Mouse (Mus musculus) MN1 (cell line): Measurements from ENCODE around the gene Prrt2.
A peak's percentile ranks its signal among the peaks of the same experiment; 100 is the strongest.

Source experiments
- DNase-seq: peaks from one replicate; pipeline ENCODE4 v3.0.0-alpha.2; 2016; ENCODE audit warnings: low spot score

Prrt2 gene

GRCm38 (mm10) chr7:127020031-127020430, 980 bp downstream of the Prrt2 start:
- DNase-seq = no peak

- no peak for DNase-seq
Observed at GRCm38 (mm10) chr7:127019306-127019960, 1.6 kb downstream of the Prrt2 start.

- no peak for DNase-seq
Observed at GRCm38 (mm10) chr7:127018416-127019305, 2.4 kb downstream of the Prrt2 start.

- DNase-seq = no peak
Observed at GRCm38 (mm10) chr7:127017950-127018345, 3.1 kb downstream of the Prrt2 start.

GRCm38 (mm10) chr7:127016971-127017949, 3.8 kb downstream of the Prrt2 start, which contains the start of gene Pagr1a:
TSS of gene Pagr1a (minus strand) at chr7:127017352.
- DNase-seq = peak; percentile 99

GRCm38 (mm10) chr7:127016486-127016938, 4.5 kb downstream of the Prrt2 start:
- no peak for DNase-seq

- DNase-seq = no peak
Observed at GRCm38 (mm10) chr7:127016481-127016485, 4.7 kb downstream of the Prrt2 start, which contains the start of gene Pagr1b. TSS of gene Pagr1b (minus strand) at chr7:127016484.

- peak; percentile 66 for DNase-seq
Observed at GRCm38 (mm10) chr7:127016081-127016480, 4.9 kb downstream of the Prrt2 start.

- DNase-seq = peak; percentile 51
Observed at GRCm38 (mm10) chr7:127014993-127015392, 6.0 kb downstream of the Prrt2 start.

- DNase-seq = peak; percentile 67
Observed at GRCm38 (mm10) chr7:127014320-127014719, 6.7 kb downstream of the Prrt2 start, which contains the start of gene Mvp. TSS of gene Mvp (minus strand) at chr7:127014621.

GRCm38 (mm10) chr7:127013385-127013784, 7.6 kb downstream of the Prrt2 start:
- DNase-seq = no peak

- no peak for DNase-seq
Observed at GRCm38 (mm10) chr7:127012845-127013244, 8.2 kb downstream of the Prrt2 start.

- DNase-seq = no peak
Observed at GRCm38 (mm10) chr7:127012374-127012773, 8.6 kb downstream of the Prrt2 start.

GRCm38 (mm10) chr7:127011717-127012116, 9.3 kb downstream of the Prrt2 start:
- DNase-seq = no peak

GRCm38 (mm10) chr7:127011051-127011450, 10.0 kb downstream of the Prrt2 start:
- DNase-seq = no peak

- no peak for DNase-seq
Observed at GRCm38 (mm10) chr7:127009307-127010085, 11.5 kb downstream of the Prrt2 start.

GRCm38 (mm10) chr7:127008239-127009019, 12.6 kb downstream of the Prrt2 start:
- DNase-seq = peak; percentile 69

- no peak for DNase-seq
Observed at GRCm38 (mm10) chr7:127007313-127008024, 13.5 kb downstream of the Prrt2 start.

- no peak for DNase-seq
Observed at GRCm38 (mm10) chr7:127004122-127004875, 16.7 kb downstream of the Prrt2 start.
